Mouse (Mus musculus) heart, adult 9 months (tissue): Measurements from ENCODE around the gene Mbtd1.
"Not testable (repeated sequence)": the region's sequence is repeated elsewhere in the genome, so short reads cannot be mapped to it uniquely, and the experiment has no call there.

Experiments used
- DNase-seq, 2 experiments: peaks; one replicate each; pipeline ENCODE4 v3.0.0; 2022; ENCODE audit warnings: low spot score in 2 of 2

Gene Mbtd1

DNA sequence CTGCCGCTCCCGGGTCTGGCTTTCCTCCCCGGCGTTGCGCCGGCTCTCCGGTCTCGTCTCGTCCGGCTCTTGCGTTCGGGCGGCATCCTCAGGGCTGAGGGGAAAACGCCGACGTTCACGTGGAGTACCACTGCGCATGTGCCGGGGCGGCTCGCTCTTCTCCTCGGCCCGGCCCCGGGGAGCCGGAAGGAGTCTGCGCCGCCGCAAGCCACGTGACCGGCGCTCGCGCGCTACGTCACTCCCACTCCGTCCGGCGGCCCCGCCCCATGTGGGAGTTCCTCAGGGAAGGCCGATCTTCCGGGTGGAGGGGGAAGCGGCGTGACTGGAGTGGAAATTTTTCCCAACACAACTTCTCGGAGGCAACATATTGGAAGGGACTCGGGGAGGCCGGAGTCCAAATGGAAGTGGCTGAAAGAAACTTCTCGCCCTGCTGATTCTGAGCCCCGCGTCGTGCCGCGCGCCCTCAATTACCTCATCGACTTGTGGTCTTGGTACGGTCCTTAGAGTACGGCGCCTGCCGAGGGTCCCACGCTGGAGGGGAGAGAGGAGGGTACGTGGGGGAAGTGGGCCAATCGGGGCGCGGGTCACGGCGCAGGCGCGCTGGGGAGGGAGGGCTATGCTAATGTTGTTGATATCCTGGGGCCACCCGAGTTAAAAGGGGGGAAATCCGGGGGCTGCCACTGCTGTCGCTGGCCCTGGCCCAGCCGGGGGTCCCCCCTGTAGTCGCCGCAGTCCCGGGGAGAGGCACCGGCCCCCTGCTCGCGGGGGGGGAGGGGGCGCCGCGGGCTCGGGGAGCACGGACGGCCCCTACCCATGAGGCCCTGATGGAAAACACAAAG lies at the start of gene Mbtd1, which contains the start of gene Utp18:
TSS of gene Mbtd1 (plus strand) at position 281 of the 839 bp plus-strand sequence.
TSS of gene Utp18 (minus strand) at position 195 of the 839 bp plus-strand sequence.
- DNase-seq, result peak; percentile 97 to 98

GRCm38 (mm10) chr11:93847342-93847741 lies 38.3 kb upstream of the Mbtd1 start:
- no peak for DNase-seq

- no peak for DNase-seq
These were observed 33.1 kb upstream of the Mbtd1 start for GRCm38 (mm10) chr11:93852546-93852945.

- peak; percentile 4 to 22 for DNase-seq
These were observed 29.2 kb upstream of the Mbtd1 start for GRCm38 (mm10) chr11:93856284-93856955.

DNA sequence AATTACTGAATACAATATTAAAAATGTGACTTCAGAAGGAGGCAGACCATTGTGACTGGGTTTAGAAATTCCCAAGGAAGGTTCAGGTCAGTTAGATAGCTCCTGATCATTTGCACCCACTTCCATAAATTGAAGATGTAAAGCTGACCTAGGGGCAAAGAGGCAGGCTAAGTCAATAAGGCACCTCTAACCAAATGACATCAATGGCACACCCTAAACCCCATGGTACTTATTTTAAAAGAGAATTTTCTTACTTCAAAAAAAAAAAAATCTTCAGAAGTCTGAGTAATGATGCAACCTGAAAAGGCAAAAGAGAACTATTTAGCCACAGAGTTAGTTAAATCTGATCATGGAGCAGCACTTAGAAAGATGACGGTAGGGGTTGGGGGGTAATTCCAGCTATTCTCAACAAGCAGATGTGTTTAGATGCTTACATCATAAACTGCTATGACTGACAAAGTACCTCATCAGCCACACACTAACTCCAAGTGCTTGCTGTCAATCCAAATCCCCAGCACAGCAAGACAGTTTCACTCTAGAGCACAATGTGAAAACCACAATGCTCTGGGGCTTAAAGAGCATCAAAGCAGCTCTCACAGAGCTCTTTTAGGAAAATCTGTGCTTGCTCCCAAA lies 25.0 kb upstream of the Mbtd1 start:
- no peak for DNase-seq

GRCm38 (mm10) chr11:93861193-93861592 lies 24.5 kb upstream of the Mbtd1 start:
- no peak for DNase-seq

- DNase-seq, result no peak
These were observed 23.5 kb upstream of the Mbtd1 start for GRCm38 (mm10) chr11:93862045-93862623.

DNA sequence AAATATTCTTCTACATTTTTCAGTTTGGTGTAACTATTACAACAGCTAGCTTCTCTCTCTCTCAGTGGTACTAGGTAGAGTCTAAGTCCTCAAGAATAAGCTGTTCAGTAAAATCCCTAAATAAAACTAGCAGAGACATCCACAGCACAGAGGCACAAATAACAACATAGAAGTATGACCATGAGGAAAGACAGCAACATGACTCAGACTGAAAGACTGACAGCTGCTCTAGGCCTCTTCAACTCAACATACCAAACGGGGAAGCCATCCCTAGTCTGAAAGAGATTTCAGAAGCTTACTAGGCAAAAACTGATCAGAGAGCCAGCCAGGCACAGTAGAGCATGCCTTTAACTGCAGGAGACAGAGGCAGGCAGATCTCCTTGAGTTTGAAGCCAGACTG lies 23.0 kb upstream of the Mbtd1 start:
- DNase-seq, result no peak

- DNase-seq, result no peak
These were observed 1.6 kb upstream of the Mbtd1 start for GRCm38 (mm10) chr11:93884068-93884467.

GRCm38 (mm10) chr11:93884901-93885571 lies 616 bp upstream of the Mbtd1 start:
- peak in 1 of 2 experiments; percentile 27 for DNase-seq

DNA sequence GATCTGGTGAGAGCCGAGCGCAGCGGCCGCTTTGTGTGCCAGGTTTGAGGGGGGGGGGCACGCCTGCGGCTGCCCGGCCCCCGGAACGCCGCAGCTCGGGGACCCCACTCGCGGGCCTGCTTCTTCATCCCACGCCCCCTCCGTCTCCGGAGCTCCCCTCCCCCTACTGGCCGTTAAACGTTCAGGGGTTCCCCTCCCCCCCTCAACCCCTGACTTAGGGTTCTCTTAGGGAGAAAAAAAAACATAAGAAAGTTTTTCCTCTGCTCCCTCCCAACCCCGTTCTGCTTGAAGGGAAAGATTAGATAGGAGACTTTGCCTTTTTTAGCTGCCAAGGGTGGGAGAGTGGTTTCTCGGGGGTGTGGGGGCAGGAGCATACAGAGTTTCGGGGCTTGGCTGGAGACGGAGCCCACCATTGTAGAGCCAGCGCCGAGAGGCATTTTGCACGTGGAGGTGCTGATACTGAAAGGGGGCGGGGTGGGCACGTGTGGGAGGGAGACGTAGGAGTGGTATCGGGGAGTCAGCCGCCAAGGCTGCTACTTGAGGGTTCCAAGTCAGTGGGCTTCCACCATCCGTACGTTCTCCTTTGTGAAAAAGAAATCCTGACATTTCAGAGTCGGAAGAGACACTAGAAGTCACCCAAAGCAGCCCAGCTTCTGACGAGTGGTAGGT lies 893 bp downstream of the Mbtd1 start:
- DNase-seq, result peak; percentile 1 to 4

- peak in 1 of 2 experiments; percentile 11 for DNase-seq
These were observed 1.4 kb downstream of the Mbtd1 start for GRCm38 (mm10) chr11:93887080-93887447.

DNA sequence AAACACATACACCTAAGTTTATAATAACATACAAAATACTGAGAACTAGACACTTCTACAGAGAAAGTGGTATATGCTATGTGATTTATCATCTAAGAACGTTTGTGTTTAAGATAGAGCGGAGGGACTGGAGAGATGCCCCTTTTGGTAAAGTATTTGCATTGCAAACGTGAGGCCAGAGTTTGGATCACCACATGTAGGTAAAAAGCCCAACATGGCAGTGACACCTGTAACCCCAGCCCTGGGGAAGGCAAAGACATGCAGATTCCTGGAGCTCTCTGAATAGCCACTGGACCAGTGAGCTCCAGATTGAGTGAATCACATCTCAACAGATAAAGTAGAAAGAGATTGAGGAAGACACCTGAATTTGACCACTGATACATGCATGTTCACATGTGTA lies 12.1 kb downstream of the Mbtd1 start:
- no peak for DNase-seq

- no peak for DNase-seq
These were observed 21.2 kb downstream of the Mbtd1 start for GRCm38 (mm10) chr11:93906834-93907233.

GRCm38 (mm10) chr11:93907839-93908238 lies 22.2 kb downstream of the Mbtd1 start:
- no peak for DNase-seq

DNA sequence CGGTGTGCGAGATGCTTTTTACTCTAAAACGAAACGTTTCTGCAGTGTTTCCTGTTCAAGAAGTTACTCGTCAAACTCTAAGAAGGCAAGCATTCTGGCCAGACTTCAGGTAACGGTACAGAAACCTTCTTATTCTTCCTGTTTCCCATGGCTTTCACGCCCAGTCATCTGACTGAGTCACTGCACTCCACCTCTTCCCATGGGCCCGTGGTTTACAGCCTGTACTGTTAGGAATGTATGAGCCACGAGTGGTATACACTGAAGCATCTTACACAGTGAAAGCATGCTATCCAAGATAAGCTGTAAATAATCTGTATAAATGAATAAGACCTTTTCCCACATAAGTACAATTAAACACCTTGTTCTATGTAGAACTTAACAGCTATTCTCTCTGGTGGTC lies 23.2 kb downstream of the Mbtd1 start:
- DNase-seq, result no peak

- no peak for DNase-seq
These were observed 26.0 kb downstream of the Mbtd1 start for GRCm38 (mm10) chr11:93911603-93912002.

DNA sequence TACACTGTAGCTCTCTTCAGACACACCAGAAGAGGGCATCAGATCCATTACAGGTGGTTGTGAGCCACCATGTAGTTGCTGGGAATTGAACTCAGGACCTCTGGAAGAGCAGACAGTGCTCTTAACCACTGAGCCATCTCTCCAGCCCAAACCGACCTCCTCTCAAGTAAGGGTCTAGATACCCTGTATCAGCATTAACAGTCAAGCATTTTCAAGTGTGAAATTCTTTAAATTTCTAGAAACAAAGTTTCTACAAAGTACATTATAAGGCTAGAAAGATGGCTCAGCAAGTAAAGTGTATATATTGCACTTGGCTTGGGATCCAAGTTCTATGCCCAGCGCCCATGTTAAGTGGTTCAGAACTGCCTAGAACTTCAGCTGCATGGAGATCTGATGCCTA lies 29.4 kb downstream of the Mbtd1 start:
- not testable (repeated sequence) for DNase-seq

DNA sequence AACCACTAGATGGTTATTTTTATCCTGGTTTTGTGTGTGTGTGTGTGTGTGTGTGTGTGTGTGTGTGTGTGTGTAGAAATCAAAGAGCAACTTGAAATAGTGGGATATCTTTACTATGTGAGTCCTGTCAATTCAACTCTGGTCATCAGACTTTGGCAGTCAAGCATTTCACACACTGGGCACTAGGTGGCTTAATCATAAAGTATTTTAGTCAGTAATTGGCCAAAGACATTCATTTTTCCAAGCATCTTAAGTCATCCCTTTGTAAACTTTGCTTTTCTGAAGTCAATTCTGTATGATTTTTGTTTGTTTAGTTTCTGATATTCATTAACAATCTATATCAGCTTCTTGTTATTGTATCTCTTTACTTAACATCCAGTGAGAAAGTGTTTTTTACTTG lies 43.5 kb downstream of the Mbtd1 start:
- no peak for DNase-seq

- DNase-seq, result no peak
These were observed 55.3 kb downstream of the Mbtd1 start for GRCm38 (mm10) chr11:93940906-93941305.

GRCm38 (mm10) chr11:93944986-93945385 lies 59.3 kb downstream of the Mbtd1 start:
- no peak for DNase-seq
